Mouse (Mus musculus): ENCODE results near the gene Gas7. TPM values are rescaled to one million over a fixed set of nuclear protein-coding genes. Genes with fewer than 3 reads are reported as not detected.

The Gas7 gene
- polyA plus RNA-seq, 1 experiment from 2014 or later: 2.7 TPM

- Histone ChIP-seq H3K27ac (ENCODE audit: low read depth) (no peak overlapping the region), H3K27me3 (ENCODE audit: insufficient read depth, low read length) (no peaks in the 10 kb centered on the region), H3K4me2 (ENCODE audit: low read depth, low read length) (no peak overlapping the region), H3K36me3 (replicated peaks; ENCODE audit: insufficient read depth, low read length) (no peaks in the 10 kb centered on the region), H3K4me3 (ENCODE audit: low read depth, low read length) (no peak overlapping the region), H3K4me1 (ENCODE audit: insufficient read depth) (peaks cover 9% of the 10 kb centered on the region; the same call in 1 of the 2 replicates), H3K9me3 (ENCODE audit: low read length) (no peaks in the 10 kb centered on the region), H3K9ac (replicated peaks) (no peak overlapping the region)
- TF ChIP-seq CTCF (IDR thresholded peaks at IDR 0.05; ENCODE audit: low read depth) (no peak), EP300 (IDR thresholded peaks at IDR 0.05; ENCODE audit: low read depth) (no peak)
- WGBS (ENCODE audit: insufficient replicate concordance): 37% methylated on average over 4 of the region's 4 CpGs
- no peak for DNase-seq
- ATAC-seq: no peak
Measured at GRCm38 (mm10) chr11:67636201-67636600, 181.0 kb downstream of the Gas7 start.

GRCm38 (mm10) chr11:67636905-67637586 is 181.8 kb downstream of the Gas7 start:
- Histone ChIP-seq H3K4me2 (ENCODE audit: low read depth, low read length) (no peak overlapping the region), H3K4me1 (ENCODE audit: insufficient read depth) (peaks cover 9% of the 10 kb centered on the region; the same call in 1 of the 2 replicates), H3K36me3 (replicated peaks; ENCODE audit: insufficient read depth, low read length) (no peaks in the 10 kb centered on the region), H3K9me3 (ENCODE audit: low read length) (no peaks in the 10 kb centered on the region), H3K27ac (ENCODE audit: low read depth) (no peak overlapping the region), H3K27me3 (ENCODE audit: insufficient read depth, low read length) (no peaks in the 10 kb centered on the region), H3K4me3 (ENCODE audit: low read depth, low read length) (no peak overlapping the region), H3K9ac (replicated peaks) (no peak overlapping the region)
- ATAC-seq: no peak
- TF ChIP-seq CTCF (IDR thresholded peaks at IDR 0.05; ENCODE audit: low read depth) (no peak), EP300 (IDR thresholded peaks at IDR 0.05; ENCODE audit: low read depth) (no peak)
- DNase-seq: no peak
- WGBS (ENCODE audit: insufficient replicate concordance): 48% methylated on average over 6 of the region's 6 CpGs

- H3K27me3 ChIP-seq (ENCODE audit: insufficient read depth, low read length): no peaks in the 10 kb centered on the region
- 78% methylated on average over 3 of the region's 3 CpGs for WGBS (ENCODE audit: insufficient replicate concordance)
- DNase-seq: no peak
- H3K36me3 ChIP-seq (replicated peaks; ENCODE audit: insufficient read depth, low read length): no peaks in the 10 kb centered on the region
- H3K4me3 ChIP-seq (ENCODE audit: low read depth, low read length): no peak overlapping the region
- no peaks in the 10 kb centered on the region for H3K9me3 ChIP-seq (ENCODE audit: low read length)
- H3K9ac ChIP-seq (replicated peaks): no peak overlapping the region
- ATAC-seq: no peak
- no peak overlapping the region for H3K4me2 ChIP-seq (ENCODE audit: low read depth, low read length)
- no peak for TF ChIP-seq EP300 (IDR thresholded peaks at IDR 0.05; ENCODE audit: low read depth)
- TF ChIP-seq CTCF (IDR thresholded peaks at IDR 0.05; ENCODE audit: low read depth): no peak
- H3K4me1 ChIP-seq (ENCODE audit: insufficient read depth): peaks cover 9% of the 10 kb centered on the region; the same call in 1 of the 2 replicates
- H3K27ac ChIP-seq (ENCODE audit: low read depth): no peak overlapping the region
Measured at GRCm38 (mm10) chr11:67638401-67638800, 183.2 kb downstream of the Gas7 start.

GRCm38 (mm10) chr11:67640299-67640698 is 185.1 kb downstream of the Gas7 start:
- Histone ChIP-seq H3K9ac (replicated peaks) (no peak overlapping the region), H3K4me2 (ENCODE audit: low read depth, low read length) (no peak overlapping the region), H3K4me3 (ENCODE audit: low read depth, low read length) (no peak overlapping the region), H3K27me3 (ENCODE audit: insufficient read depth, low read length) (no peaks in the 10 kb centered on the region), H3K36me3 (replicated peaks; ENCODE audit: insufficient read depth, low read length) (no peaks in the 10 kb centered on the region), H3K4me1 (ENCODE audit: insufficient read depth) (peaks cover 9% of the 10 kb centered on the region; the same call in 1 of the 2 replicates), H3K27ac (ENCODE audit: low read depth) (no peak overlapping the region), H3K9me3 (ENCODE audit: low read length) (no peaks in the 10 kb centered on the region)
- no peak for TF ChIP-seq EP300 (IDR thresholded peaks at IDR 0.05; ENCODE audit: low read depth)
- TF ChIP-seq CTCF (IDR thresholded peaks at IDR 0.05; ENCODE audit: low read depth): no peak
- no peak for DNase-seq
- no peak for ATAC-seq
- 81% methylated on average over 6 of the region's 6 CpGs for WGBS (ENCODE audit: insufficient replicate concordance)

GRCm38 (mm10) chr11:67642421-67642820 is 187.2 kb downstream of the Gas7 start:
- Histone ChIP-seq H3K9ac (replicated peaks) (no peak overlapping the region), H3K27me3 (ENCODE audit: insufficient read depth, low read length) (no peaks in the 10 kb centered on the region), H3K4me2 (ENCODE audit: low read depth, low read length) (no peak overlapping the region), H3K4me3 (ENCODE audit: low read depth, low read length) (no peak overlapping the region), H3K27ac (ENCODE audit: low read depth) (no peak overlapping the region), H3K4me1 (ENCODE audit: insufficient read depth) (no peaks in the 10 kb centered on the region), H3K36me3 (replicated peaks; ENCODE audit: insufficient read depth, low read length) (no peaks in the 10 kb centered on the region), H3K9me3 (ENCODE audit: low read length) (no peaks in the 10 kb centered on the region)
- 84% methylated on average over 8 of the region's 8 CpGs for WGBS (ENCODE audit: insufficient replicate concordance)
- DNase-seq (no peak), ATAC-seq (no peak)
- TF ChIP-seq CTCF (IDR thresholded peaks at IDR 0.05; ENCODE audit: low read depth): no peak
- TF ChIP-seq EP300 (IDR thresholded peaks at IDR 0.05; ENCODE audit: low read depth): no peak

- ATAC-seq: no peak
- no peak overlapping the region for H3K4me2 ChIP-seq (ENCODE audit: low read depth, low read length)
- no peaks in the 10 kb centered on the region for H3K9me3 ChIP-seq (ENCODE audit: low read length)
- no peak for DNase-seq
- WGBS (ENCODE audit: insufficient replicate concordance): 79% methylated on average over 5 of the region's 5 CpGs
- H3K4me3 ChIP-seq (ENCODE audit: low read depth, low read length): no peak overlapping the region
- H3K27me3 ChIP-seq (ENCODE audit: insufficient read depth, low read length): no peaks in the 10 kb centered on the region
- TF ChIP-seq EP300 (IDR thresholded peaks at IDR 0.05; ENCODE audit: low read depth) (no peak), CTCF (IDR thresholded peaks at IDR 0.05; ENCODE audit: low read depth) (no peak)
- no peaks in the 10 kb centered on the region for H3K36me3 ChIP-seq (replicated peaks; ENCODE audit: insufficient read depth, low read length)
- no peaks in the 10 kb centered on the region for H3K4me1 ChIP-seq (ENCODE audit: insufficient read depth)
- H3K27ac ChIP-seq (ENCODE audit: low read depth): no peak overlapping the region
- H3K9ac ChIP-seq (replicated peaks): no peak overlapping the region
Measured at GRCm38 (mm10) chr11:67642835-67643234, 187.6 kb downstream of the Gas7 start.
